Mouse (Mus musculus): ENCODE measurements at regions not wholly inside any gene's neighbourhood (a gene's known extent, or its start where the extent isn't known, plus 50 kb on each side); places are given as distances from the start of the nearest gene placed in this dataset.

DNA sequence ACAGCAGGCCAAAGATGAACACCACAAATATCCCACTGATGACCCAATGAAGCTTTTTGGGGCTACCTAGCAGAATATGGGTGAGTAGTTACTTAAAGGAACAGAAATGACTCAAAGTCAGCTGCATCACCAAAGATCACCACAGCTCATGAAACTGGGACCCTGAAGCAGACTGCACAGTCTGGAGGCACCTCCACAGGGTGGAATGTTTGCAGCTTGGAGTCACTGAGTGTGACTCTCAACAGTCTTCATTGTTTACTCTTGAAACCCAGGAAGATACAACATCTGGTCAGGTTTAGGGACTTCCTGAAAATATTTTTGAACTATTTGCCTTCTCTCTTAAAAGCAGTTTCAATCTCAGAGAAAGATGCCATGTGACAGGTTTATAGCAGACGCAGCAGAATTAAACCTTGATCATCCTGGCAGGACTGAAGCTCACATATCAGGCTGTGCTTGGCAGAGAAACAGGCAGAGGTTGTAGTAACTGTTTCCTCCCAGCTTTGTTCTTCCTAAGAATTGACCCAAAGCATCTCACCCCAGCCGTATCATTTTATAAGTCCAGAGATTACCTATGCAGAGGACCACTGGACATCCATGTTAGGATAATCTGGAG lies 944.1 kb upstream of the Adgrl4 start:
- Histone ChIP-seq H3K4me3 (ENCODE audit: insufficient read depth, low read depth, low read length) (no peak overlapping the region), H3K4me1 (ENCODE audit: control insufficient read depth, insufficient read depth, insufficient read length, low read length) (no peaks in the 10 kb centered on the region), H3K27ac (replicated peaks; ENCODE audit: low read depth, low read length) (no peak overlapping the region)

- H3K4me3 ChIP-seq (ENCODE audit: insufficient read depth, low read depth, low read length), result no peak overlapping the region
- H3K4me1 ChIP-seq (ENCODE audit: control insufficient read depth, insufficient read depth, insufficient read length, low read length), result no peaks in the 10 kb centered on the region
- no peak overlapping the region for H3K27ac ChIP-seq (replicated peaks; ENCODE audit: low read depth, low read length)
Measured at GRCm38 (mm10) chr3:150530966-150531365, 906.7 kb upstream of the Adgrl4 start.

- H3K4me3 ChIP-seq (ENCODE audit: insufficient read depth, low read depth, low read length), result no peak overlapping the region
- no peaks in the 10 kb centered on the region for H3K4me1 ChIP-seq (ENCODE audit: control insufficient read depth, insufficient read depth, insufficient read length, low read length)
- no peak overlapping the region for H3K27ac ChIP-seq (replicated peaks; ENCODE audit: low read depth, low read length)
Measured at GRCm38 (mm10) chr3:150543118-150543517, 894.6 kb upstream of the Adgrl4 start.

DNA sequence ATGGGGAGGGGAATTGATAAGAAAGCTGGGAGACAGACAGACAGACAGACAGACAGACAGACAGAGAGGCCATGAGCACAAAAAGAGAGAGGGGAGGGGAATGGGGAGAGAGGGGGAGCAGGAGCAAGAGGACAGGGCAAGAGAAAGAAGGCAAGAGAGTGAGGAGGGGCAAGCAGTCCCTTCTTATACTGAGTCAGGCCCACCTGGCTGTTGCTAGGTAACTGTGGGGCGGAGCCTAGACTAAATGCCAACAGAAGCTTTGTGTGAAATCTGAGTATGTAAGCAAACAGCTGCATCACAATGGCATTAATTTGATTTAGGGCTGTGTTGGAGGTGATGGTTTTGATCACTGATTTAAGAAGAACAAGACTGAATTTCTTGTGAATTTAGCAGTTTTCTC lies 849.2 kb upstream of the Adgrl4 start:
- Histone ChIP-seq H3K27ac (replicated peaks; ENCODE audit: low read depth, low read length) (no peak overlapping the region), H3K4me1 (ENCODE audit: control insufficient read depth, insufficient read depth, insufficient read length, low read length) (no peaks in the 10 kb centered on the region), H3K4me3 (ENCODE audit: insufficient read depth, low read depth, low read length) (no peak overlapping the region)

- Histone ChIP-seq H3K4me3 (ENCODE audit: insufficient read depth, low read depth, low read length) (no peak overlapping the region), H3K27ac (replicated peaks; ENCODE audit: low read depth, low read length) (no peak overlapping the region), H3K4me1 (ENCODE audit: control insufficient read depth, insufficient read depth, insufficient read length, low read length) (no peaks in the 10 kb centered on the region)
Measured at GRCm38 (mm10) chr3:150590978-150591377, 846.7 kb upstream of the Adgrl4 start.

DNA sequence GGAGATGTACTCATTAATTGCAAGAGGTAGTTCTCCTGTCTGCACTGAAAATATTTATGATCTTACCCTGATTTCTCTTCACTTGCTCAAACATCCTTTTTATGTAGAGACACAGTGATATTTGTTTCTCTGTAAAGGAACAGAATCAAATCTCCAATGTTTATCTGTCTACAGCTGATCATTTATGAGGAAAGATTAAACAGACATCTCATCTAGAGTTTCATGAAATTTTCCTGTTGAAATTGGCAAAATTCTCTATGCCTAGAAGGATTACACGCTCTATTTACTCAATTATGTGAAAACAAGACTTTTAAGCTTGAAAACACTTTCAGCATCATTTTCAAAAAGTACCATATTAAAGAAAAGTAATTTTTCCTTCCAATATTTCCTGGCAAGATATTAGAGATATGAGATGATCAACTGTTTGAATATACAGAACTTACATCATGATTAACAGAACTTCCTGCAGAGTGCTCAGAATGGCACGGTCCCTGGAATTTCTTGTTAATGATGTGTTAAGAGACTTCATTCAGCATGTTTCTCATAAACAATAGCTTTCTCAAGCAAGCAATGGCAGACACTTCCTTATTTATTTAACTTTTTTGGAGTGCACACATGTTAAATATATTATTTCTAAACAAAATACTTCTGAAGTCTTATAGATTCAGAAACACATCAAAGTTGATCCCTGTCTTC lies 834.1 kb upstream of the Adgrl4 start:
- H3K4me3 ChIP-seq (ENCODE audit: insufficient read depth, low read depth, low read length), result no peak overlapping the region
- no peaks in the 10 kb centered on the region for H3K4me1 ChIP-seq (ENCODE audit: control insufficient read depth, insufficient read depth, insufficient read length, low read length)
- H3K27ac ChIP-seq (replicated peaks; ENCODE audit: low read depth, low read length), result no peak overlapping the region

GRCm38 (mm10) chr3:150610681-150611101 lies 827.0 kb upstream of the Adgrl4 start:
- peak overlapping the region; percentile 39 for H3K4me3 ChIP-seq (ENCODE audit: insufficient read depth, low read depth, low read length)
- no peaks in the 10 kb centered on the region for H3K4me1 ChIP-seq (ENCODE audit: control insufficient read depth, insufficient read depth, insufficient read length, low read length)
- H3K27ac ChIP-seq (replicated peaks; ENCODE audit: low read depth, low read length), result peak overlapping the region; percentile 57; the same call in 1 of the 2 replicates

DNA sequence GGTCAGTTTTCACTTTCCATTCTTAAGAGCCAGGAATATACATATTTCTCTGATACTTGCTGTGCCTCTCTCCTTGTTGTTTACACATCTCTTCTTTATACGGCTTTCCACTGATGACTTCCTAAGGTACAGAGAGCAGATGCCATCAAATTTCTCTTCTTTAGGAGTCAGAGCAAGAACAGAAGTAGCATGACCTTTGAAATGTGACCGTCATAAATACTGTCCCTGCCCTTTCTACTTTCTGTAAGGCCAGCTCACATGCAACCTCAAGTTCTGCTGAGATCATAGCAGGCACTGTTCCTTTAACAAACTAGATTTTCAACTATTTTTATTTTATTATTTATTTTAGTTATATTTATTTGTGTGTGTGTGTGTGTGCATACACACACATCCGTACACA lies 800.1 kb upstream of the Adgrl4 start:
- Histone ChIP-seq H3K4me3 (ENCODE audit: insufficient read depth, low read depth, low read length) (no peak overlapping the region), H3K4me1 (ENCODE audit: control insufficient read depth, insufficient read depth, insufficient read length, low read length) (no peaks in the 10 kb centered on the region), H3K27ac (replicated peaks; ENCODE audit: low read depth, low read length) (no peak overlapping the region)

DNA sequence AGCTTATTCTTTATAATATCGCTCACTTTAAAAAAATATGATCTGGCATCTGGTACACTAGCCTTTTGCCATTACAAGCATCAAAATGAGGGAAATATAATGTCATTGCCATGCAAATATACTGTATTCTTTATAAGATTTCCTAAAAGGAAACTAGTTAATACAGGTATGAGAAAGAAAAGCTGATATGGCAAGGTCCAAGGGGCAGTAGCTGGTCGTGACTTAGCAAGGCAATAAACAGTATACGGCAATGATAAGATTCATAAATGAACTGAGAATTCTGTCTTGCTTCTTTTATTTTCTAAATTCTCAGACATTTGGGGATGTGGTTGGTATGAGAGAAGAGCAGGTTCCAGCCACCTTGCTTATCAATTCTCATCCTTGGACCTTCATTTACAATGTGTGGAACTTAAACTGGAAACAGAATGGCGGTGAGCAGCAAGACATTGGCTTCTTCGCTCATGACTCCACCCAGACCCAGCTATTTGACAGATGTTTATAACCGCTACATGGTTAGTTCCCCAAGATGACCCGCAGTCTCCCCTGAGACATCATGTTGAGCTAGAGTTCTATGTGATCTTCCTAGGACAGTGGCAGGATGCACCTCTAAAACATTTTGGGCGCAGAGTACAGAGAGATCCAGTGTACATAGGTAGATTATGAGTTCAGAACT lies 797.5 kb upstream of the Adgrl4 start:
- Histone ChIP-seq H3K27ac (replicated peaks; ENCODE audit: low read depth, low read length) (no peak overlapping the region), H3K4me1 (ENCODE audit: control insufficient read depth, insufficient read depth, insufficient read length, low read length) (no peaks in the 10 kb centered on the region), H3K4me3 (ENCODE audit: insufficient read depth, low read depth, low read length) (no peak overlapping the region)

GRCm38 (mm10) chr3:150648040-150648439 lies 789.6 kb upstream of the Adgrl4 start:
- H3K4me1 ChIP-seq (ENCODE audit: control insufficient read depth, insufficient read depth, insufficient read length, low read length), result no peaks in the 10 kb centered on the region
- no peak overlapping the region for H3K27ac ChIP-seq (replicated peaks; ENCODE audit: low read depth, low read length)
- no peak overlapping the region for H3K4me3 ChIP-seq (ENCODE audit: insufficient read depth, low read depth, low read length)

- Histone ChIP-seq H3K27ac (replicated peaks; ENCODE audit: low read depth, low read length) (no peak overlapping the region), H3K4me3 (ENCODE audit: insufficient read depth, low read depth, low read length) (no peak overlapping the region), H3K4me1 (ENCODE audit: control insufficient read depth, insufficient read depth, insufficient read length, low read length) (no peaks in the 10 kb centered on the region)
Measured at GRCm38 (mm10) chr3:150649783-150650565, 787.7 kb upstream of the Adgrl4 start.

- Histone ChIP-seq H3K4me3 (ENCODE audit: insufficient read depth, low read depth, low read length) (no peak overlapping the region), H3K27ac (replicated peaks; ENCODE audit: low read depth, low read length) (no peak overlapping the region), H3K4me1 (ENCODE audit: control insufficient read depth, insufficient read depth, insufficient read length, low read length) (no peaks in the 10 kb centered on the region)
Measured at GRCm38 (mm10) chr3:150695751-150696150, 741.9 kb upstream of the Adgrl4 start.

GRCm38 (mm10) chr3:150699990-150700389 lies 737.7 kb upstream of the Adgrl4 start:
- H3K4me1 ChIP-seq (ENCODE audit: control insufficient read depth, insufficient read depth, insufficient read length, low read length), result no peaks in the 10 kb centered on the region
- H3K4me3 ChIP-seq (ENCODE audit: insufficient read depth, low read depth, low read length), result no peak overlapping the region
- no peak overlapping the region for H3K27ac ChIP-seq (replicated peaks; ENCODE audit: low read depth, low read length)
